Mouse (Mus musculus) CD4-positive, CD25-positive, alpha-beta regulatory T cell, adult 4 months (primary cell): ENCODE data around the gene Abhd2. TPM values are rescaled to one million over a fixed set of nuclear protein-coding genes. Genes with fewer than 3 reads are reported as not detected.

ENCODE experiments used
- ATAC-seq: one replicate; pipeline ENCODE4 v1.8.0; 2017
- polyA plus RNA-seq, 2 experiments: library from polyadenylated mRNA; unstranded; fragments of 100-300 nt; shearing (Covaris generic); gene quantifications; one replicate each; pipeline ENCODE4 v1.2.1; 2017

Abhd2 gene
- polyA plus RNA-seq, 2 experiments from 2014 or later = 14.8 to 25.8 TPM

GRCm38 (mm10) chr7:79386422-79387133 lies 113.6 kb downstream of the Abhd2 start, which contains the start of gene Rlbp1:
Rlbp1 (minus strand) TSS chr7:79387048.
- no peak for ATAC-seq

GRCm38 (mm10) chr7:79387140-79387539 lies 114.1 kb downstream of the Abhd2 start:
- no peak for ATAC-seq

DNA sequence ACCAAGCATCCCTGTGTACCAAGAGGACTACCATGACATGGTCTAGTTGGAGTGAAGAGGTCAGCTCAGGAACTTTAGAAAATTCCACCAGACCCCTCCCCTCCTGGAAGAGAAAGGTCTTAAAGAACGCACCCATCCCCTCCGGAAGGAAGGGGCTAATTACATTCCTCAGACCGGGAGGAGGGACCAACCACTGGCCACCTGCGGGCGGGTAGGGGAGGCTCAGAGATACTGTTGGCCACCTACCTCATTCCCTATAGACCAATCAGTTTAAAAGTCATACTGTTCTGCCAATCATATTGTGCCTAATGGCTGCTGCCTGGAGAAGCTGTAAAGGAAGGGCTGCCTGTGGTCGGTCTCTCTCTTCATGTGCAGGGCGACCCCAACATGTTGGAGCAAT lies 115.0 kb downstream of the Abhd2 start:
- no peak for ATAC-seq

- no peak for ATAC-seq
These were observed 115.7 kb downstream of the Abhd2 start for GRCm38 (mm10) chr7:79388671-79389206.

DNA sequence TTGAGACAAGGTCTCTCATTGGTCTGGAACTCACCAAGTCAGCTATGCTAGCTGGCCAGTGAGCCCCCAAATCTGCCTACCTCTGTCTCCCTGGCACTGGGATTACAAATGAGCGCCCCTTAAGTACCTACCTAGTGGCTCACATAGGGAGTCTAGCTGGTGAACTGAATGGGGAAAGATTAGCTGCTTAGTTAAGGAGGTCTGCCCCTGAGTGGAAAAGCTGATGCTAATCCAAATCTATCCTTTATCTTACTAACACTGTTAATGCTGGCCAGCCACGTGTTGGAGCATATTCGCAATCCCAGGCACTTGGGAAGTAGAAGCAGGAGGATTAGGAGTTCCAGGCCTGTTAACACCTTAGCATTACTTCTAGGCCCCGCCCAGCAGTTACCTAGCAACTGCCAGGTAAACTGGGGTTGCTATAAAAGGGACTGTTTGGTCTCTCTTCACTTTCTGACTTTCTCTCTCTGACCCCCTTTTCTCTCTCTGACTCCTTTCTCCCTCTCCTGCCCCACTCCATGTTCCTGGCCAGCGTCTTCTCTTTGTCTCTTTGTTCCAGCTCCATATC lies 117.2 kb downstream of the Abhd2 start:
- no peak for ATAC-seq

- ATAC-seq = no peak
These were observed 118.5 kb downstream of the Abhd2 start for GRCm38 (mm10) chr7:79391471-79391870.

DNA sequence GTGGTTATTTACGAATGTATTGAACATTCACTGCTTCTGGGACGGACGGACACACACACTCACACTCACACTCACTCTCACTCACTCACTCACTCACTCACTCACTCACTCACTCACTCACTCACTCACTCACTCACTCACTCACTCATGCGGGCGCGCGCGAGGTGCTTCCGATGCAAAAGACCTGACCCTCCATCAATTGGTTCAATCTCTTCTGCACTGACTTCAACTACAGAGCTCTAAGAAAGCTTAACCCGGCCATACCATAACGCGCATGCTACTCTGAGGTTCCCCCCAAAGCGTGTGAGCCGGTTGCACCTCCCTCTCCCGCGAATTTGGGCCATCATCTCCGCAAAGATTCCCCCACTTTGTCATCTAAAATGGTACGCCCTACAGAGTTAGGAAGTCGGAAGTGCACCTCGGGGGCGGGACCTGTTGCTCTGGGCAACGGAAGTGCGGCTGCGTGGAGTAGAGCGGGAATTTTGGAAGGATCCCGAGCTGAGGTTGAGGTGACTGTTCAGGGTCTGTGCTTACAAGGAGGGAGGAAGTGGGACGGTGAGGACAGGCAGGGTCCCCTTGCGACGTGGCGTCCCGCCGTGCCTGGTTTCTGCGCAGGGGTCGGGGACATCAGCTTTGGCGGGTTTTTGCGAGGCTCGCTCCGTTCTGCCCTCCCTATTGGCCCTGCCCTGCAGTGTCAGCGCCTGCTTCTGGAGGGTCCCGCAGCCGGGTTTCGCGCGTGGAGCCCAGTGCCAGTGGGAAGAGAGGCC lies 119.1 kb downstream of the Abhd2 start, which contains the start of gene Fanci:
TSS of gene Fanci (plus strand) at position 47 of the 767 bp plus-strand sequence.
- peak; percentile 90 for ATAC-seq

DNA sequence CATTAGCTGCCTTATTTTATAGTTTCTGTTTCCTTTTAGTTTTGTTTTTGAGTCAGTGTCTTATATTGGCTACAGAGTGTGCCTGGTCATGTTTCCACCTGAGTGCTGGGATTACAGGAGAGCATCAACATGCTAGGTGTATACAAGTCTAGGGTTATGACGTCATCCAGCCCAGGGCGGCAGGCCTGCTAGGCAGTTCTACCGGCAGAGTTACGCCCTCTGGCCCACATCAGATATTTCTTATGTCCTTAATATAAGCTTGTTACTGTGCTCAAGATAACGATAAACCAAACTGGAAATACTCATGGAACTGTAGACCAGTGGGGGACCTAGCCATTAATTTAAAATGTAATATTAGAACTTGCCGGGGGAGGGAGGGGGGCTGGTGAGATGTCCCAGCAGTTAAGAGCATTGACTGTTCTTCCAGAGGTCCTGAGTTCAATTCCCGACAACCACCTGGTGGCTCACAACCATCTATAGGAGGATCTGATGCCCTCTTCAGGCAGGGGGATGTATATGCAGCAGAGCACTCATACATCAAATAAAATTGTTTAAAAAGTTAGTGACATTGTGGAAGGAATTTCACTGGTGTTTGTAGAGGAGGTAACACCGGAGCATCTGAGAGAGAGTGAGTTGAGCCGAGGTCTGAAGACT lies 120.0 kb downstream of the Abhd2 start:
- ATAC-seq = peak; percentile 63

GRCm38 (mm10) chr7:79393924-79394323 lies 120.9 kb downstream of the Abhd2 start:
- ATAC-seq = no peak

- ATAC-seq = no peak
These were observed 121.7 kb downstream of the Abhd2 start for GRCm38 (mm10) chr7:79394666-79395065.

DNA sequence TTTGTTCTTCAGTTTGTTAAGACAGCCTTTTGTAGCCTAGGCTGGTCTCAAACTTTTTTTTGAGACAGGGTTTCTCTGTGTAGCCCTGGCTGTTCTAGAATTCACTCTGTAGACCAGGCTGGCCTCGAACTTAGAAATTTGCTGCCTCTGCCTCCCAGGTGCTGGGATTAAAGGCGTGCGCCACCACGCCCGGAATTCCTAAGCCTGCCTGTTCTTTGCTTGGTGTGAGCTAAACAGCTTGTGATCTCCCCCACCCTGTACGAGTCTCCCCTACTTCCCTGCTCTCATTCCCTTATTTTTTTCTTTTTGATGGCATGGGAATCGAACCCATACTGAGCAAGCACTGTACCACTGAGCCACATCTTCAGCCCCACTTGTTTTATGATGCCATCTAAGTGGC lies 122.2 kb downstream of the Abhd2 start:
- no peak for ATAC-seq

GRCm38 (mm10) chr7:79397446-79397963 lies 124.5 kb downstream of the Abhd2 start:
- no peak for ATAC-seq

DNA sequence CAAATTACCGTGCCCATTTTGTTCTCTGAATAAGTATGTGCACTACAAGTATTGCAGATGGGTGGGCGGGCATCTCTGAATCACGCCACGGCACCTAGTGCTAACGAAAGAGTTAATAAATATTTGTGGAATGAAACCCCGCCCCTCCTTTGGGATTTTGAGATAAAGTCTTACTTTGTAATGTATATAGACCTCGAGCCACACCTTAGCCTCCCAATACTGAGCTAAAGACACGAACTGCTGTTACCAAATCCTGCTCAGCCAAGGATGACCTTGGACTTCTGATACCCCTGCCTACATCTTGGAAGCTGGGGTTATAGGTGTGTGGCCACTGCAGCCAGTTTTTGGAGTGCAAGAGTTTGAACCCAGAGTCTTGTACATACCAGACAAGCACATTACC lies 125.4 kb downstream of the Abhd2 start:
- ATAC-seq = no peak

DNA sequence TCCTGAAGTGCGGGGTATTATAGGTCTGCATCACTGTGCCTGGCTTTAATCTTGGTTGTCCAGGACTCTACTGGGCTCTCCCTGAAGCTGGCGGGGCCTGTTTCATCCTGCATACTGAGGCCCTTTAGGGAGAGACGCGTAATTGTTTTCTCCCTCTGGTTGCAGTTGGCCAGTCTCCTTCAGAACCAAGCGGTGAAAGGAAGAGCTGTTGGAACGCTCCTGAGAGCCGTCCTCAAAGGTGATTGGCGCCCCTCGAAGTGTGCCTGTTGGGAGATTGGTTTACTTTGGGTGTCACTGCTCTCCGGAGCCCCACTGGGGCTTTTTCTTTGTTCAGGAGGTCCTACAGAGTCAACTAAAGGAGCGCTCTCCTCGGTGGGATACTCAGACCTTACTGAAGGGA lies 126.0 kb downstream of the Abhd2 start:
- no peak for ATAC-seq

- no peak for ATAC-seq
These were observed 127.3 kb downstream of the Abhd2 start for GRCm38 (mm10) chr7:79400296-79400695.

DNA sequence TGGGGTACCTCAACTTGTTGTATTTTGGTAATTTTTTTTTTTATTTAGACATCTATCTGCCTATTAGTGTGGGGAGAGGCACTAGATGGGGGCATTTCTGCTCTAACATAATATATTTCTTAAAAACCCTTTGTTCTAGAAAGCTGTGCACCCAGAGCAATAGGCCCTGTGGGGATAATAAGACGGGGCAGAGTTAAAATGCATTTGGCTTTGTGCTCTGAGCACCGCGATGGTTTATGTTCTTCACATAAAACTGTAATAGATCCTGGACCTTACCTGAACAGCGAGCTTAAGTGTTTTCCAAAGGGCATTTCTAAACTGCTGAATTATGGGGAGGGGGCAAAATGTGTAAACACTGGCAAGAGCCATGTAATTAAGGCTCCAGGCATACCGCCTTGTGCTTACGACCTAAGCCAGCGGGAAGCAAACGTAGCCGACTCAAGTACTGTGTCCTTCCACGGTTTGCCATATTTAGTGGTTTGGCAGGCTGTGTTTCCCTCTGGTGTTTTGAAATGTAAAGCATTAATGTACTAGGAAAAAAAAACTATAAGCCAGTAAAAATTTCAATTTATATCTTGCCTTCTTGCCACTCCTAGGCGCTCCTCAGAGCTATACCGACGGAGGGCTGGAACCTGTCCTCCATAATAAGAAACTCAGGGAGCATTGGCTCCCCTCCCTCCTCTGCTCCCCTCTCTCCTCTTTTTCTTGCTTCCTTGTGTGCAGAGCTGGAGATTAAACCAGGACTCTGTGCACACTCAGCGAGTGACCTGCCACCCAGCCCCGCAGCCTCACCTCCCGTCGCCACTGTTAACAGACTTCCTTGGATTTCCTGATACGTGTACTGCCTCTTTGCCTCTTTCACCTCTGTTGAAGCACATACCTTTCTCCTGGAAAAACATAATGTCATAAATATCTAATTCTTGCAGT lies 141.7 kb downstream of the Abhd2 start:
- ATAC-seq = no peak

Other genes starting within 250 kb of the Abhd2 start
- gene Acan, start 219.7 kb upstream of the Abhd2 start, polyA plus RNA-seq = not detected
- not detected for gene Hapln3, start 142.2 kb upstream of the Abhd2 start, polyA plus RNA-seq
- gene Mfge8, start 124.1 kb upstream of the Abhd2 start, polyA plus RNA-seq = 10 to 100 TPM; 17.4 to 29.5 TPM
- gene Rlbp1, start 113.8 kb downstream of the Abhd2 start, polyA plus RNA-seq = not detected
- gene Fanci, start 118.7 kb downstream of the Abhd2 start, polyA plus RNA-seq = 1 to 10 TPM; 4.4 to 7.9 TPM
- gene Polg, start 193.2 kb downstream of the Abhd2 start, polyA plus RNA-seq = 10 to 100 TPM; 29.3 to 34.8 TPM